In the genomic region with DNA sequence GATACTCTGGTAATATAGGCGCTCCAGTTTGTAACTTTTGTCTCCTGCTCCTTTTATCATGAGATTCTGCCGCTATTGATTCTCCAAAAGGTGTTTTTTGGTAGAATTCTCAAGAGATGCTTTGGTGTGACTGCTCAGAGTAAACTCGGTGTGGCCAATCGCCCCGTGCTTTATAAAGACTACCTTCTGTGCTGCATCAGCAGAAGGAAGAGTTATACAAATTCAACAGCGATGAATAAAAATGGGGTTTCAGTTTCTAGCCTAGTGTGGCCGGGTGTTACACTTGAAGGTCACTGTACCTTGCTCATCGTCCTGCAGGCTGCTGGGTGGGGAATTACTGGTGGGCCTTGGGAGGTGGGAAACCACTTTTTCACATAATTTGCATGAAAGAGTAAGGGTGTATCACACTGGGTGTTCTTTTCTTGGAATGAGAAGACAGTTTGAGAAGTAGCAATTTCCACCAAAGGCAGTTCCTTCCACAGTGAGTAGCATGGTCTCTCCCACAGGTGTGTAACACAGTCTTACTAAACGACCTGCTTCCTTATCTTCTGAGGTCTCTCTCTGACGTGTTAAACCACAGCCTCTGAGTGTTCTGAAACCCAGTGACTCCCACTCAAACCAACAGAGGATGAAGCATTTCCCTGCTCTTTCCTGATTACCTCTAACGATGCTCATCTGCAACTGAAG, we compare ENCODE assay signal across 21 mouse cellular contexts. TPM values are rescaled to one million over a fixed set of nuclear protein-coding genes. Genes with fewer than 3 reads are reported as not detected.
DNase-seq lines count a peak whose midpoint lies in the region; ATAC-seq and TF ChIP-seq lines count a peak whose summit lies in the region.
"Had no signal": no experiment of that assay in that cellular context is flagged by ENCODE, and none has a peak within 500 bp of the region (broad histone marks: within the 10 kb centered on the region; RNA-seq: fewer than 3 reads in every experiment).

No protein-coding gene starts in this region.

- peak overlapping the region; percentile 57 for H3K27ac ChIP-seq in liver, embryonic 13.5 days
- no peak overlapping the region for H3K27ac ChIP-seq in liver, embryonic 11.5 days (ENCODE audit: low read depth, low read length)
- H3K27ac ChIP-seq in liver, postnatal 0 days (ENCODE audit: low read depth): peak overlapping the region; percentile 39; the same call in 1 of the 2 replicates
- H3K27ac ChIP-seq in heart, embryonic 11.5 days (ENCODE audit: low read depth, low read length): no peak overlapping the region
- H3K27ac ChIP-seq: forebrain, embryonic 13.5 days; hindbrain, embryonic 15.5 days; limb, embryonic 13.5 days; midbrain, embryonic 15.5 days had no signal

- no peaks in the 10 kb centered on the region for H3K27me3 ChIP-seq in liver, embryonic 13.5 days
- H3K27me3 ChIP-seq in liver, embryonic 11.5 days (replicated peaks; ENCODE audit: control insufficient read depth, insufficient read depth, low read length): no peaks in the 10 kb centered on the region
- H3K27me3 ChIP-seq in liver, postnatal 0 days (ENCODE audit: insufficient read depth, low read length): no peaks in the 10 kb centered on the region
- H3K27me3 ChIP-seq in heart, embryonic 11.5 days (ENCODE audit: control insufficient read depth, insufficient read depth, low read length): no peaks in the 10 kb centered on the region
- H3K27me3 ChIP-seq: forebrain, embryonic 13.5 days; heart, embryonic 12.5 days; hindbrain, embryonic 15.5 days; limb, embryonic 13.5 days; midbrain, embryonic 15.5 days had no signal

- TF ChIP-seq CTCF in liver, postnatal 0 days (IDR thresholded peaks at IDR 0.05; ENCODE audit: low read depth): no peak

- no peak overlapping the region for H3K4me3 ChIP-seq in liver, embryonic 13.5 days (replicated peaks)
- no peak overlapping the region for H3K4me3 ChIP-seq in liver, embryonic 11.5 days (ENCODE audit: low read depth, low read length)
- no peak overlapping the region for H3K4me3 ChIP-seq in liver, postnatal 0 days (ENCODE audit: low read depth, low read length)
- H3K4me3 ChIP-seq in heart, embryonic 11.5 days (ENCODE audit: low read depth, low read length): no peak overlapping the region
- H3K4me3 ChIP-seq: forebrain, embryonic 13.5 days; heart, embryonic 12.5 days; hindbrain, embryonic 15.5 days; limb, embryonic 13.5 days; megakaryocyte, embryonic 14.5 days; midbrain, embryonic 15.5 days had no signal

- DNase-seq in liver, embryonic 13.5 days: no peak
- no peak for DNase-seq in liver, embryonic 11.5 days (ENCODE audit: low spot score)
- peak; percentile 74 for DNase-seq in CD4-positive helper T cell, adult 2 months (ENCODE audit: low read depth, low spot score)
- no peak for DNase-seq in liver, postnatal 0 days
- no peak for DNase-seq in gastrocnemius, postnatal 14 days
- DNase-seq in adrenal gland, adult 8-10 months: no peak
- DNase-seq: adrenal gland, postnatal 10 days; cerebellum, adult 2 months; kidney, adult 2 months; kidney, postnatal 25 days; layer of hippocampus, adult 9-11 months; right cerebral cortex, adult 18-20 months had no signal

- H3K4me1 ChIP-seq in liver, embryonic 13.5 days (replicated peaks): peaks cover 71% of the 10 kb centered on the region
- H3K4me1 ChIP-seq in liver, embryonic 11.5 days (replicated peaks; ENCODE audit: control insufficient read depth, insufficient read depth, low read length): peaks cover 21% of the 10 kb centered on the region
- H3K4me1 ChIP-seq in liver, postnatal 0 days (ENCODE audit: insufficient read depth): peaks cover 33% of the 10 kb centered on the region
- H3K4me1 ChIP-seq in heart, embryonic 11.5 days (ENCODE audit: control insufficient read depth, insufficient read depth, low read length): peaks cover 15% of the 10 kb centered on the region

- intact Hi-C loops in gastrocnemius, postnatal 14 days (cut with DNase I; ENCODE audit: low total_unique reads): no loop called here

- H3K9ac ChIP-seq in liver, embryonic 13.5 days: peak overlapping the region; percentile 20; the same call in 1 of the 2 replicates
- no peak overlapping the region for H3K9ac ChIP-seq in liver, embryonic 11.5 days (ENCODE audit: low read depth, low read length)
- H3K9ac ChIP-seq in liver, postnatal 0 days (replicated peaks): no peak overlapping the region
- H3K9ac ChIP-seq in heart, embryonic 11.5 days (ENCODE audit: low read depth, low read length): no peak overlapping the region
- H3K9ac ChIP-seq: forebrain, embryonic 13.5 days; heart, embryonic 12.5 days; hindbrain, embryonic 15.5 days; limb, embryonic 13.5 days; midbrain, embryonic 15.5 days had no signal

- WGBS in liver, embryonic 13.5 days (ENCODE audit: insufficient replicate concordance): 71% methylated on average over 11 of the region's 11 CpGs
- 75% methylated on average over 11 of the region's 11 CpGs for WGBS in liver, embryonic 11.5 days
- 69% methylated on average over 11 of the region's 11 CpGs for WGBS in liver, postnatal 0 days (ENCODE audit: insufficient replicate concordance)
- 80% methylated on average over 11 of the region's 11 CpGs for WGBS in heart, embryonic 11.5 days (ENCODE audit: insufficient replicate concordance)

- no peak for TF ChIP-seq EP300 in liver, postnatal 0 days (IDR thresholded peaks at IDR 0.05; ENCODE audit: low read depth)

- H3K36me3 ChIP-seq in liver, embryonic 13.5 days: peaks cover 29% of the 10 kb centered on the region
- H3K36me3 ChIP-seq in liver, embryonic 11.5 days (ENCODE audit: control insufficient read depth, insufficient read depth, low read length): no peaks in the 10 kb centered on the region
- no peaks in the 10 kb centered on the region; the same call in 1 of the 2 replicates for H3K36me3 ChIP-seq in liver, postnatal 0 days (replicated peaks; ENCODE audit: insufficient read depth, low read length)
- H3K36me3 ChIP-seq in heart, embryonic 11.5 days (ENCODE audit: control insufficient read depth, insufficient read depth, low read length): no peaks in the 10 kb centered on the region
- H3K36me3 ChIP-seq: hindbrain, embryonic 15.5 days; midbrain, embryonic 15.5 days had no signal

- ATAC-seq in liver, embryonic 13.5 days (ENCODE audit: low read depth): no peak
- ATAC-seq in liver, embryonic 11.5 days (replicated peaks; ENCODE audit: low FRiP score): no peak
- peak; percentile 82 for ATAC-seq in activated CD4-positive, CD25-positive, alpha-beta regulatory T cell, adult 4 months
- ATAC-seq in liver, postnatal 0 days: no peak
- no peak for ATAC-seq in heart, embryonic 11.5 days (replicated peaks; ENCODE audit: insufficient number of reproducible peaks, low FRiP score, low TSS enrichment)
- ATAC-seq: forebrain, embryonic 13.5 days; lung, postnatal 0 days; midbrain, embryonic 15.5 days had no signal

- no peak overlapping the region for H3K4me2 ChIP-seq in liver, embryonic 13.5 days
- H3K4me2 ChIP-seq in liver, embryonic 11.5 days: no peak overlapping the region
- H3K4me2 ChIP-seq in liver, postnatal 0 days (ENCODE audit: low read depth, low read length): no peak overlapping the region
- H3K4me2 ChIP-seq in heart, embryonic 11.5 days: no peak overlapping the region
- H3K4me2 ChIP-seq: forebrain, embryonic 13.5 days; heart, embryonic 12.5 days; hindbrain, embryonic 15.5 days; limb, embryonic 13.5 days; midbrain, embryonic 15.5 days had no signal

- no peaks in the 10 kb centered on the region for H3K9me3 ChIP-seq in liver, embryonic 13.5 days (replicated peaks)
- no peaks in the 10 kb centered on the region for H3K9me3 ChIP-seq in liver, embryonic 11.5 days (ENCODE audit: control insufficient read depth, low read length)
- no peaks in the 10 kb centered on the region for H3K9me3 ChIP-seq in liver, postnatal 0 days (ENCODE audit: low read length)
- no peaks in the 10 kb centered on the region for H3K9me3 ChIP-seq in heart, embryonic 11.5 days (replicated peaks; ENCODE audit: control insufficient read depth, low read length)
- H3K9me3 ChIP-seq: forebrain, embryonic 13.5 days; heart, embryonic 12.5 days; hindbrain, embryonic 15.5 days; limb, embryonic 13.5 days; megakaryocyte, embryonic 14.5 days; midbrain, embryonic 15.5 days had no signal

RNA-seq across cellular contexts. Expression of a gene that starts 46.6 kb away (rescaled TPM):
- polyA plus RNA-seq in liver, embryonic 13.5 days (2015; fragmentation: Nextera tagmentation; extraction: Ambion mirVana): 27.3 and 28.7 TPM in 2 replicates
- 28.6 and 30.4 TPM in 2 replicates for polyA plus RNA-seq in liver, embryonic 11.5 days (2014; fragmentation: Nextera tagmentation; extraction: Ambion mirVana)
- polyA plus RNA-seq in activated CD4-positive, CD25-positive, alpha-beta regulatory T cell, adult 4 months (2017; shearing (Covaris generic)): 10 to 100 TPM; 15.7 to 24.8 TPM
- 9.3 and 10.2 TPM in 2 replicates for polyA plus RNA-seq in liver, postnatal 0 days (2015; fragmentation: Nextera tagmentation; extraction: Ambion mirVana)
- 1 to 10 TPM; 4.5 to 4.8 TPM for total RNA-seq in gastrocnemius, postnatal 14 days (2021)
- total RNA-seq in adrenal gland, adult 8-10 months (2022): 100 to 1,000 TPM in 2 of 4 experiments, 10 to 100 TPM in 2; 40.1 to 106 (median 76.9) TPM
- 17.8 and 21.0 TPM in 2 replicates for polyA plus RNA-seq in heart, embryonic 11.5 days (2014; fragmentation: Nextera tagmentation; extraction: Ambion mirVana)

Comparison
In these comparisons a context has a peak if more than half of its experiments do, and no peak if none do; other contexts are left out.
1. H3K27ac ChIP-seq: peak in liver, embryonic 13.5 days (single experiment) and liver, postnatal 0 days (single experiment); none in liver, embryonic 11.5 days (single experiment) and heart, embryonic 11.5 days (single experiment).